Mouse (Mus musculus): ENCODE measurements at regions not wholly inside any gene's neighbourhood (a gene's known extent, or its start where the extent isn't known, plus 50 kb on each side); places are given as distances from the start of the nearest gene placed in this dataset.
A peak's percentile ranks its signal among the peaks of the same experiment; 100 is the strongest.
"Not testable (repeated sequence)": the region's sequence is repeated elsewhere in the genome, so short reads cannot be mapped to it uniquely, and the experiment has no call there.

DNA sequence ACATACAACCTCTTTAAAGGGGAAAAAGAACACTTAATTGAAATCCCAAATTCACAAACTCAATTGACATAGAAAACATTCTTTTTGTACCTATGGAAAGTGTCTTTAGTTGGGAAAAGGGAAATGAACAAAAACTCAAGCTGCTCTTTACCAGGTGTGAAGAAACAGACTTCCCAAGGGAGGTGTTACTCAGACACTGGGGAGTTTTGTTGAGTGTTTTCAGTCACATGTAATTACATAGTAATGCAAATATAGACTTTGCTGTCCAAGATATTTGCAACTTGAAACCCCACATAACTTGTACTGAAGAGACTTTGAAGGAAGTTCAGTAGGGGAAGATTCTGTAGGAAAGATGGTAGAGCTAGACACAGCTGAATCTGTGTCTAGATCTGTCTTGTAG, 547.7 kb upstream of the Zfp960 start:
- DNase-seq: no peak

DNA sequence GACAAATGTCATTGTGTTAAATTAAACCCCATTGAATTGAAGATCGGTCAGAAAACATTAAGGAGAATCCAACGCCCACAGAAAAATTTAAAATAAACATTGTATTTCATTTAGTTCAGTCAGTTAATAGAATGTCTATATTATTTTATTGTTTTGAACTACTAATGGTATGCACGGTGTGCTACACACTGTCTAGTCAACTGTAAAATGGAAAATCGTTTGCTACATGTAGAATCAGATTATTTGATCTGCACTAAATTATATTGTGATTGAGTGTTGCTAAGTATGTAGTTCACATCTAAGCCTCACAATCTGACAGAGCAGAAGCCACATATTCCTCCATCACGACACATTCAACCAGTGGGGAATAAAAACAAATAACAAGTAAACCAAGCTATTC, 570.0 kb upstream of the Zfp960 start:
- no peak for DNase-seq

- no peak for DNase-seq
Measured at GRCm38 (mm10) chr17:16493546-16493945, 570.4 kb upstream of the Zfp960 start.

DNA sequence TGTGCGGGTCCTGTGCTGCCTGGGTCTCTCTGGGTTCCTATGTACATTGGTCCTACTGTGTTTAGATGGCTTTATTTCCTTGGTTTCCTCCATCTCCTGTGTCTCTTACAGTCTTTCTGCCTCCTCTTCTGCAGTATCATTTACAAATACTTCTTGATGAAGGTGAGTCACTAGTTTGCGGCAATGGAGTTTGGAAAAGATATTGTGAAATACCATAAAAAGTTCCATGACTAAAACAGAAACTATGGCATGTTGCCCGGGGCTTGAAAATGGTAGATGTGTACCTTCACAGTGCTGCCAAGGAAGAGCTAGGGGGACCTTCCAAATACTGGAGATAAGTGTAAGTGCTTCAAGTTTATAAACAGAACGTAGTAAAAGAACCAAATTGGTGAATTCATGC, 571.4 kb upstream of the Zfp960 start:
- no peak for DNase-seq

- DNase-seq: no peak
Measured at GRCm38 (mm10) chr17:16486355-16486754, 577.6 kb upstream of the Zfp960 start.

GRCm38 (mm10) chr17:16483976-16484375, 579.9 kb upstream of the Zfp960 start:
- DNase-seq: no peak

GRCm38 (mm10) chr17:16481722-16482121, 582.2 kb upstream of the Zfp960 start:
- DNase-seq: no peak

DNA sequence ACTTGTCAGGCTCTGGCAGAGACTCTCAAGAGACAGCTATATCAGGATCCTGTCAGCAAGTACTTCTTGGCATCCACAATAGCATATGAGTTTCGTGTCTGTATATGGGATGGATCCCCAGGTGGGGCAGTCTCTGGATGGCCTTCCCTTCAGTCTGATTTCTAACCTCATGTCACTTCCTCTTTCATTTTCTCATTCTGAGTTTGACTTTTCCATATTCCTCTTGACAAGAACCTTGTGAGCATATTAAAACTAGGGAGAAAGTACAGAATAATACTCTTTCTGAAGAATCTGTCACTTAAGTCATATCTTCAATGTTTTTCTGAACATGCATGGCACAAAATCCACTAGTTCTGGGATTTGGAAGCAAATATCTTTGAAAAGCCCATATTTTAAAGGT, 583.3 kb upstream of the Zfp960 start:
- no peak for DNase-seq

DNA sequence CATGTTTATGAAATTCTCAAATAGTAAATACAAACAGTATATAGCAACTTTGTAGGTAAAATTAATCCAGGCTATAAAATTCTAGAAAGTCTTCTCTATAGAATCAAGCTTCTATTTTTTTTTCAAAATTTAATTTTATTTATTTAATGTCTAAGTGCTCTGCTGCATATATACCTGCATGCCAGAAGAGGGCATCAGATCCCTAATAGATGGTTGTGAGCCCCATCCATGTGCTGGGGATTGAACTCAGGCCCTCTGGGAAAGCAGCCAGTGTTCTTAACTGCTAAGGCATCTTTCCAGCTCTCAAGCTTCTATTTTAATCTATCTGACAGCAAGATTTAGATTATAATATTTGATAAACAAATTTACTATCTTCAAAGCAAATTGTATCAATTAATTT, 602.7 kb upstream of the Zfp960 start:
- DNase-seq: no peak

DNA sequence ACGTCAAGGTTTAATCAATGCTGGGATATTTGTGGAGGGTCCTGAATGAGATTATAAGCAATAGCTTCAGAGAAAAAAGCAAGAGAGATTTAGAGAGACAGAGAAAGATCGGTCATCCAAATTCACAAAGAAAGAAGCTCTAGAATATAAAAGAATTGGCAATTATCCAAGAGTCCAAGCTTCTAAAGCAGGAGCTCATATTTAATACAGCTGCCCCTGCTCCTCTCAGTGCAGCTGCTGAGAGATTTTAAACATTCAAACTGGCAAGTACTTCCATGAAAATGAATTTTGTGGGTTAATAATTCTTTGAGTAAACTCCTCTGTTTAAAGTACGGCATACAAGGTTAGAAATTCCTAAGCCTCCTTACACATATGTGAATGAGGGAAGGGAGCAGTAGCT, 610.8 kb upstream of the Zfp960 start:
- DNase-seq: no peak

DNA sequence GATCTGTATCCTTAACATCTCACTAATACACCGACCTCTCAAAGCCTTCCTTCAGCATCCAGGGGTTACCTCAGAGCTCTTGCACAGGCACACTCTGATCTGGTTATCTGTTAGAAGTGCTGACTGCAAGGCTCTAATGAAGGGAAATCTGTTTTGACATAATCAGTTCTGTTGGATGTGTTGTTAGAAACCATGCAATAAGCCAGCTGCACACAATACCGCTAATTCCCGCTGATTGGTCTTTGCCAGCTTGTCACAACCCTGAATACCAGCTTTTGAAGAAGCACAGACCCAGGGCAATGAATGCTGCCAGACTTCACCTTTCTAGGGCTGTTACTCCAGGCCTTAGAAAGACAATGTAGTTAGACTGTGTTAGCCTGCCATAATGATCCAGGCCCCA, 613.7 kb upstream of the Rgmb start:
- peak; percentile 6 for DNase-seq

DNA sequence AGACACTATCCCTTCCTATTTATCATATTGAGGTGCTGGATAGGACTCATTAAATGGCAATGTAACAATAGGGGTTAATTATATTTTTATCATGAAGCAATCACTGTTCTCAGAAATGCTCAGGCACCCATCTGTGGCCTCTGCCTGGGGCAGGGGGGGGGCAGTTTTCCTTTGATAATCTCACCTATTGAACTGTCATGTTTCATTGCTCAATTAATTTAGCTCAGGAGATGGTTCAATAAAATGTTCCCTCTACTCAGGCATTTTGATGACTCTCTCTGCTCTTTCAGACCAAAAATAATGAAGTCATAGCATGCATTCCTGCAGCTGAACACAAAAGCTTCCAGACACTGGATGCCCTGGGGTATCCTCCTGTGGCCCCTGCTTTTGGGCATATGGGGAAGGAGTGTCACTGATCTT, 564.4 kb upstream of the Rgmb start:
- DNase-seq: no peak

GRCm38 (mm10) chr17:16374855-16375221, 544.0 kb upstream of the Rgmb start:
- not testable (repeated sequence) for DNase-seq

DNA sequence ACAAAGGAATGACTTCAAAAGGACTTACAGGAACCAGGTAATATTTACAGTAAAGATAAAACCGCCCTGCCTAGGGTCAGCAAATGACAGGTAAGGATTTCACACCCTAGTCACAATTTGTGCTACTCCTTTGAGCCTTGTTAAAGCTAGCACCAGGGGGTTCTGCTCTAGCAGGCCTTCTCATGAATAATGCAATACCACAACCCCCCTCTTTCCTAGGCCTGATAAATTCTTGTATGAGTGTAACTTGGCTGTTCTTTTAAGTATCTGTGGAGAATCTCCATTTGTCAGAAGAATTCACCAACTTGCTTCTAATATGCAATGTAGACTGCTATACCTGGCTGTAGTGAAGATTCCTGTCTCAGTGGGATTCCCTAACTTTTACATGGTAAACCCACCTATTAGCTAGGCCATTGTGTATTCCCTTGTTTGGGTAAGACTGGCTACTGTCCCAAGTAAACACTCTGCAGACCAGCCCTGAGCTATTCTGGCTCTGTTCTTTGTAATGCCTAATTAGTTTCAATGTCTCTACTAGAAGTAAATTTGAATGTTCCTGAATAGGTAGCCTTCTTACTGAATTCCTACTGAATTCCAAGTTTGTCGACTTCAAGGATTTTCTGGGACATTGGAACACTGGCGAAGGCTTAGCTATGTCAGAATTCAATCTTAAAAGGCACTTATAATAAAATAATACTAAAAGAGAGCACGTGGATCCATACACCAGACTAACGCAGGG, 543.4 kb upstream of the Rgmb start:
- not testable (repeated sequence) for DNase-seq

DNA sequence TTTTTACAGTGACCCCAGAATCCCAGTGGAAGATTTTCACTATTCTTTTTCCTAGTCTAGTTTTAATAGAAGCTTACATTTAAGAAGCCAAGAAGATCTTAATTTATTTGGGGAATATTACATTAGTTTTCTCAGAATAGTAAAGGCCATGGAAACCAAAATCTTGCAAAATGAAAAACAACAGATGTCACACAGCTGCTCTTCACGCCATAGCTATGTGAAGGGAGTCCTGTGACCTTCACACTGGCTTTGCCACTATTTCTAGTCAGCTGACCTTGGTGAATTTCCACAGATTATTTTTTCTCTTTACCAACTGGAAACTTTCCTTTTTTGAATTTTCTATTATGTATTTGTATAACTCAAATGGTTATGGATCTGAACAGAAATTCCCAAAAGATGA, 542.1 kb upstream of the Rgmb start:
- peak; percentile 9 for DNase-seq

DNA sequence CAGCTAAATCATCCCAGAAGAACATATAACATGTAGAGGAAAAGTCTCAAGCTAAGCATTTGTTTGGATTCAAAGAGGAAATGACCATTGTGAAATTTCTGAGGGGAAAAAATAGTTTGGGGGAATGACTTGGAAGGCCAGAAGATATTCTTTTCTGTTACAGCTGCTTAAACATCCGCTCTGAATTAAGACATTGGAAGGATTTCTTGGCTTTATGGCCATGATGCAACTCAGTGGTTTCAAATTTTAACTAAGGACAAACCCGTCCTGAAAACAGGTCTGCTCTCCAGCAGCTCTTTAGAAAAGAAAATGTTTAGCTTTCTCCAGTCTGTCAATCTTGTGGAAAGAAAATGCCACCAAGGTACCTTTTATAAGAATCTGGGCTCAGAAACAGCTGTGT, 513.2 kb upstream of the Rgmb start:
- no peak for DNase-seq

DNA sequence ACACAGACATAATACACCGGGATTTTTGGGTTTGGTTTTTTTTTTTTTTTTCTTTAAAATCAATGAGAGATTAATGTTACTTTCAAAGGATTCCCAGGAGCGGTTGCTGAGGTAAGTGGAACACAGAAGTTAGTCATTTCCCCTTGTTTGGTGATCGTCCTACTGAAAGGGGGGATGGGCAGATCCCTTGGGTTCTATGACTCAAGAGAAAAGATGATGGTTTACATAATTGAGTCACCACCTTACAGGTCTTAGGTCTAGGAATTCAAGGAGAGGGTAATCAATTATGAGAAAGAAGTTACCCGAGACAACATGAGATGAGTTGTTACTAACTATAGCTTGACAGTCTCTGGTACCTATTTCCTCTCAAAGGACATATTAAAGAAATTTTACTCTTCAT, 511.9 kb upstream of the Rgmb start:
- no peak for DNase-seq

GRCm38 (mm10) chr17:16339720-16340470, 509.1 kb upstream of the Rgmb start:
- DNase-seq: no peak

DNA sequence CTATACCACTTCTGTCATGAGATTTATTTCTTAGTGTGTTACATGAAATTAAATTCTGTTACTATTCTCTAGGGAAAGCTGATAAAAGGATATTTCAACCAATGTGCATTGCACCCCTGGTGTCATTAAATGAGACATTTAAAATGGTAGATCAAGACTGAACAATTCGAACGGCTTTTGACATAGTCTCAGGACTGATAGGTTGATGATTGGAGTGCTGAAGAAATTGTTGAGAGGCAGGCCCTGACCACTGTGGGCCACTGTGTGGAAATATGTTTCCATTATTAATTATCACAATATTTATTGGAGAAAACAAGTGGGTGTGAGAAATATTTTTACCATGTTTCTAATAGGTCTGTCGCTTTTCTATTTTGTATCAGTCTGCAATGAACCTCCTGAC, 481.1 kb upstream of the Rgmb start:
- no peak for DNase-seq

GRCm38 (mm10) chr17:16311196-16311873, 480.5 kb upstream of the Rgmb start:
- DNase-seq: no peak

DNA sequence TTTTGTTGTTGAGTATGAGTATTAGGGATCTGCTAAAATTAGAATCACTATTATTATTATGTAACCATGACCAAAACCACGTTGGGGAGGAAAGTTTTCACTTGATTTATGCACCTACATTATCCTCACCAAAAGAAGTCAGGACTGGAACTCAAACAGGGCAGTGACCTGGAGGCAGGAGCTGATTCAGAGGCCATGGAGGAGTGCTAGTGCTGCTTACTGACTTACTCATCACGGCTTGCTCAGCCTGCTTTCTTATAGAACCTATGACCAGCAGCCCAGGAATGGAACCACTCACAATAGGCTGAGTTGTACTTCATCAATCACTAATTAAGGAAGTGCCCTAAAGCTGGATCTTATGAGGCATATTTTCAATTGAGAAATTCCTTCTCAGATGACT, 470.9 kb upstream of the Rgmb start:
- no peak for DNase-seq

GRCm38 (mm10) chr17:16298553-16298952, 467.7 kb upstream of the Rgmb start:
- DNase-seq: no peak
